Mouse (Mus musculus) embryo, embryonic 10 days (tissue): Measurements from ENCODE around the gene Sema5b.

Experiments
- DNase-seq: peaks from one replicate; pipeline ENCODE4 v3.0.0-alpha.2; 2015; ENCODE audit warnings: low spot score

Gene Sema5b

DNA sequence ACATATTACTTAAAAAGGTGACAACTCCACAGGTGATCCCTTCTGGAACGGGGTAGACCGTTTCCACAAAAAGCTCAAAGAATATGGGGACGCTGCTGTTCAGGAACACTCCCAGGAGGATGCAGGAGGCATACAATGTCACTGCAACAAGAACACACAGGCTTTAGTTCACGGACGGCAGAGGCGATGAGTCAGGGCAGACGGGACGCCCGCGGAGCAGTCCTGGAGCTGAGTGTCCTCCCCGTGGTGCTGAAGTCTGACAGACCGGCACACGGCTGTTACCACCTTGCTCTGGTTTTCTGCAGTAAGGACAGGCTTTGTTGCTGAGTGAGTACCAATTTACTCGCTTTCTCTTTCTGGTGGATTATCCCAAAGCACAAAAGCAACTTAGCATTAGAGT lies 163.9 kb downstream of the Sema5b start:
- no peak for DNase-seq

DNA sequence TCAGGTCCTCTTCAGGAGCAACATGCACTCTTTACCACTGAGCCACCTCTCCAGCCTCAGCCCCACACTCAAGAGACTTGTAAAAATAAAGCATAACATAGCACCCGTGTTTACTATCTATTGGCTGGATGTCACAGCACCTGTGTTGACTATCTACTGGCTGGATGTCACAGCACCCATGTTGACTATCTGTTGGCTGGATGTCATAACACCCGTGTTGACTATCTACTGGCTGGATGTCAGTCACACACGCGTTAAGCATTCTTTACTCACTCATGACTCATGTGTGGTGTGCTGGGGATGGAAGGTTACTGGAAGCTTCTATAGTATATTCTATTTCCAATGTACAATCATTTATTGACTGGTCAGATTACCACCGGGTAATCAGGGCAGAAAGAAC lies 166.1 kb downstream of the Sema5b start:
- DNase-seq: no peak

DNA sequence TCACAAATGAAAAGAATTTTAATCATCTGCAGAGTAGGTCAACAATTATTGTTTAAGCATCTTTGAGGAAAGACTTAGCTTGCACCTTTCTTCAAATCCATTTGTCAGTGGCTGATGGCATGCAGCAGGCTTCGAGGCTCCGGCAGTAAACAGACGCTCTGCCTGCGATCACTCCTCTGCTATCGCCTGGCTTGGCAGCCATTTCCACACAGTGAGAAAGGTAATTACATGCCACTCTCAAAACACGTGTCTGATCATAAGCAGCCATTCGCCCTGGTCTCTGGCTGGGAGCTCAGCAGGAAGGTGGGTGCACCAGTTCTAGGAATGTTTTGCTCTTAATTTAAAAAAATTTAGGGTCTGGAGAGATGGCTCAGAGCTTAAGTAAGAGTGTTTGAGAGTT lies 170.1 kb downstream of the Sema5b start:
- peak; percentile 16 for DNase-seq

DNA sequence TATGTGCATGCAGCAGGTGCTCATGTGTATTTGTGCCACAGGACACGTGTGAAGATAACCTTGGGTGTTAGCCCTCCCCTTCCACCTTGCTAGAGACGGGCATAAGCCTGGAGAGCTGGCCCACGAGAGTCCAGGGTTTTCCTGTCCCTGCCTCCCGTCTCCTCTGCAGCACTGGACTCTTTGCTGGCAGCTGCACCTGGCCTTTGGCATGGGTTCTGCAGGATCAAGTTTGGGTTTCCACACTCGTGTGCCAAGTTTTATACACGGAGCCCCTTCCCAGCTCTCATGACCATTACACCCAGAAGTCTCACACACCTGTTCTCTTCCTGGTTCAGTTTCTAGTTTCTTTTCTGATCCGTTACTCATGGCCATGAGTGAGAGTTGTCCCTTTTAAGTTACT lies 172.7 kb downstream of the Sema5b start:
- DNase-seq: no peak
